Mouse (Mus musculus): ENCODE data around the gene Mrps7.

DNA sequence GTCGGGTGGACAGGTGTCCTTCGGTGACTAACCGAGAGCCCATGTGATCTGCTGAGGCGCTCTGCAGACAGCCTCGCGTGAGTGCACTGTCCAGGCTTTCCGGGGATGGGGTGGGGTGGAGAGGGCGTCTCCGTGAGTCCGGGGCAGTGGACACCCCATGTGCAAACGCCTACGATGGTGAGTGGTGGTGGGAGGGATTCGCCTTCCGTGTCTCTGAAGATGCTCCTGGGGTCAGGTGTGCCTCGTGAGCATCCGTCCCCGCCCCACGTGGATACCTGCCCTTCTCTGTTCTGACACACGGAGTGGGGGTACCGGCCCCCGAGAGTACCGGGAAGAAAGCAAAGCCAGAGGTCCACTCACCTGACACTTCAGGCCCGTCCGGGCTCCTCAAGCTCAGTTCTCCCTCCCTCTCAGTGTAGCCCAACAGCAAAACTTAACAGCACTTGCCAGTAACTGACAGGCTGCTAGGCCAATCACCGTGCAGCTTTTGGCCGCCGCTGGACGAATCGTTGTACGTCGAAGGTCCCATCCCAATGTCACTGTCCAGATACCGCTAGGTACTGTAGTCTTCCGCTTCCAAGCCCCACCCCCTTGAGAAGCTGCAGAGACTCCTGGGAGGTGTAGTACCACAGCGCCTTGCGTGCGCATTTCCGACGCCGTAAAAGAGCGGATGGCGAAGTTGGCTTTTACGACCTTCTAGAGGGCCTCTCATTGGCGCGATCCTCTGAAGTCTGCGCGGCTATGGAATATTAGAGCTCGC is 24.2 kb downstream of the Mrps7 start, which contains the start of gene Slc25a19:
- TF ChIP-seq POLR2A (IDR thresholded peaks at IDR 0.05; ENCODE audit: borderline replicate concordance, control insufficient read depth, low read depth, low read length), result peak; percentile 57; the same call in 1 of the 2 replicates
- TF ChIP-seq CTCF (IDR thresholded peaks at IDR 0.05; ENCODE audit: control insufficient read depth, insufficient read depth, low read length), result no peak

Measured in bone marrow, adult 2 months (tissue).